Mouse (Mus musculus): Measurements from ENCODE around the gene Supt3.

DNA sequence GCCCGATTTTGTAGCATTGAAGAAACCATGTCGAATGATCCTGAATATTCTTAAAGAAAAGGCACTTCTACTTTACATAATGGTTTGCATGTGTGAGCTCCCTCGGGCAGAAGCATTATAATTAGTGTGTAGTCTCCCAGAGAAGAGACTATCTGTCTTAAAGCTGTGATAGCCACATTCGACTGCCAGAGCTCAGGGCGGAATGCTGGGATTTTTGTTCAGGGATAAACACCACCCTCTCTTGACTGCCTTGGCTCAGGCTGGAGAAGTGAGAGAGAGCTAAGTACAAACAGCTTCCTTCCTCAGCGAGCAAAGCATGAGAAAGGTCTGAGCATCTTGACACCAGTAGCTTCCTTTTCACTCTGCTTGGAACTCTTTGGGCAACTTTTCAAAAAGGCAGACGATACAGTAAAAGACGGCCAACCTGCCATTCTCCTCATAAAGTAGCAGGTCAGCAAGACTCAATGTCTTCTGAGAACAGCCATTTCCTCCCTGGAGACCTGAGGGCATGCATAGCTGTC lies 305.1 kb downstream of the Supt3 start:
- TF ChIP-seq CTCF (conservative IDR thresholded peaks at IDR 0.05; ENCODE audit: insufficient read depth, insufficient read length, low read depth, low read length) (no peak), POLR2A (IDR thresholded peaks at IDR 0.05; ENCODE audit: low read depth, low read length) (no peak)

All from kidney, adult 2 months (tissue).